Mouse (Mus musculus): ENCODE results near the gene Mmgt2. TPM values are rescaled to one million over a fixed set of nuclear protein-coding genes. Genes with fewer than 3 reads are reported as not detected.
A peak's percentile ranks its signal among the peaks of the same experiment; 100 is the strongest.

The Mmgt2 gene
- polyA plus RNA-seq, 1 experiment from 2014 or later: 7.2 TPM

- no peaks in the 10 kb centered on the region for H3K9me3 ChIP-seq (replicated peaks)
- H3K4me1 ChIP-seq (replicated peaks): peaks cover 35% of the 10 kb centered on the region
- 74% methylated on average over 10 of the region's 10 CpGs for WGBS (ENCODE audit: insufficient replicate concordance)
- H3K4me3 ChIP-seq (replicated peaks): no peak overlapping the region
- no peak for ATAC-seq (ENCODE audit: insufficient read depth)
- H3K36me3 ChIP-seq (replicated peaks): peaks cover 49% of the 10 kb centered on the region
- no peak overlapping the region for H3K9ac ChIP-seq
- H3K4me2 ChIP-seq: no peak overlapping the region
- H3K27ac ChIP-seq (replicated peaks): no peak overlapping the region
- no peaks in the 10 kb centered on the region for H3K27me3 ChIP-seq
Measured at GRCm38 (mm10) chr11:62607170-62607951, 41.1 kb upstream of the Mmgt2 start.

GRCm38 (mm10) chr11:62607952-62608201 lies 40.6 kb upstream of the Mmgt2 start:
- no peaks in the 10 kb centered on the region for H3K9me3 ChIP-seq (replicated peaks)
- no peak overlapping the region for H3K4me2 ChIP-seq
- 90% methylated on average over 1 of the region's 1 CpGs for WGBS (ENCODE audit: insufficient replicate concordance)
- peaks cover 35% of the 10 kb centered on the region for H3K4me1 ChIP-seq (replicated peaks)
- no peak for ATAC-seq (ENCODE audit: insufficient read depth)
- H3K9ac ChIP-seq: no peak overlapping the region
- peaks cover 49% of the 10 kb centered on the region for H3K36me3 ChIP-seq (replicated peaks)
- H3K4me3 ChIP-seq (replicated peaks): no peak overlapping the region
- no peaks in the 10 kb centered on the region for H3K27me3 ChIP-seq
- no peak overlapping the region for H3K27ac ChIP-seq (replicated peaks)

DNA sequence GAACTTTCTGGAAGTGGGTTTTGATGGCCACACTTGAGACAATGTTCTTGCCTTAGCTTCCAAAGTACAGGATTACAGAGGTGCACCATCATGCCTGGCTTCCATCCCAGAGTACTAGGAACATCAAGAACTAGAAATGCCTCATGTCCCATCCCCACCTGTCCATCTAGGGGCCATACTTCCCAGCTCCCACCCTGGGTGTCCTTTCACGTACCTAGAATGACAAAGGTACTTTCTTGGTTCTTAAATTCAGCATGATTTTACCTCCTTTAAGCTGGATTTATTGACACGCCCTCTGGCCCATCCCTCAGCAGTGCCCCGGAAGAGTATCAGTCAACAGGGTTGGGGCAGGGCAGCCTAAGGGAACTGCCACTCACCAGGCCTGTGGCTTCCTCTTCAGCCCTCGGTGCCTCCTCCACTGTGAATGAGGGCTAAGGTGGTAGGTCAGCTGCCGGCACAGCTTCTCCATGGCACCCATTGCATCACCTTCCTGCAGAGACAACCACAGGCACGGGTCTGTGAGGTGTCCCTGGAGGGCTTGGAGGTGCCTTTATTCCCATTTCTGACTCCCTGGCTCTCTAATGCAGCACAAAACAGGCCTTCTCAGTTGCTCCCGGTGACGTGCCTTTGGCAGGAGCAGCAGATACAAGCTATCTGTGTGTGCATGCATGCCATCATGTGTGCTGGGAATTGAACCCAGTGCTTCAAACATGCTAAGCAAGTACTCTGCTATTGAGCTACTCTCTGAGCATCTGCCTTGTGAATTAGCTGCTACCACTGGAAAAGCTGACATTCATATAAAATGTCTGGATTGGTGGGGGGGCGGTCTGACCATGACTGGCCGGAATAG lies 39.4 kb upstream of the Mmgt2 start:
- H3K27me3 ChIP-seq: no peaks in the 10 kb centered on the region
- H3K9ac ChIP-seq: no peak overlapping the region
- H3K4me3 ChIP-seq (replicated peaks): no peak overlapping the region
- no peak overlapping the region for H3K4me2 ChIP-seq
- ATAC-seq (ENCODE audit: insufficient read depth): no peak
- H3K27ac ChIP-seq (replicated peaks): no peak overlapping the region
- peaks cover 35% of the 10 kb centered on the region for H3K4me1 ChIP-seq (replicated peaks)
- WGBS (ENCODE audit: insufficient replicate concordance): 52% methylated on average over 10 of the region's 10 CpGs
- peaks cover 45% of the 10 kb centered on the region for H3K36me3 ChIP-seq (replicated peaks)
- H3K9me3 ChIP-seq (replicated peaks): no peaks in the 10 kb centered on the region

- no peak for ATAC-seq (ENCODE audit: insufficient read depth)
- Histone ChIP-seq H3K4me3 (replicated peaks) (no peak overlapping the region), H3K9ac (no peak overlapping the region), H3K36me3 (replicated peaks) (peaks cover 32% of the 10 kb centered on the region), H3K27ac (replicated peaks) (no peak overlapping the region), H3K4me1 (replicated peaks) (peaks cover 23% of the 10 kb centered on the region), H3K4me2 (no peak overlapping the region), H3K27me3 (no peaks in the 10 kb centered on the region), H3K9me3 (replicated peaks) (no peaks in the 10 kb centered on the region)
- 76% methylated on average over 6 of the region's 6 CpGs for WGBS (ENCODE audit: insufficient replicate concordance)
Measured at GRCm38 (mm10) chr11:62610304-62610703, 38.2 kb upstream of the Mmgt2 start.

GRCm38 (mm10) chr11:62612604-62613003 lies 35.9 kb upstream of the Mmgt2 start:
- Histone ChIP-seq H3K4me3 (replicated peaks) (no peak overlapping the region), H3K27ac (replicated peaks) (no peak overlapping the region), H3K4me2 (no peak overlapping the region), H3K9me3 (replicated peaks) (no peaks in the 10 kb centered on the region), H3K4me1 (replicated peaks) (peaks cover 12% of the 10 kb centered on the region), H3K36me3 (replicated peaks) (peaks cover 9% of the 10 kb centered on the region), H3K9ac (no peak overlapping the region), H3K27me3 (no peaks in the 10 kb centered on the region)
- ATAC-seq (ENCODE audit: insufficient read depth): no peak
- 75% methylated on average over 10 of the region's 10 CpGs for WGBS (ENCODE audit: insufficient replicate concordance)

- no peaks in the 10 kb centered on the region; the same call in 1 of the 2 replicates for H3K36me3 ChIP-seq (replicated peaks)
- H3K4me2 ChIP-seq: peak overlapping the region; percentile 27
- ATAC-seq (ENCODE audit: insufficient read depth): peak; percentile 56
- 31% methylated on average over 19 of the region's 19 CpGs for WGBS (ENCODE audit: insufficient replicate concordance)
- H3K4me1 ChIP-seq (replicated peaks): peaks cover 5% of the 10 kb centered on the region
- no peak overlapping the region for H3K4me3 ChIP-seq (replicated peaks)
- H3K9ac ChIP-seq: no peak overlapping the region
- H3K9me3 ChIP-seq (replicated peaks): no peaks in the 10 kb centered on the region
- no peak overlapping the region for H3K27ac ChIP-seq (replicated peaks)
- H3K27me3 ChIP-seq: no peaks in the 10 kb centered on the region
Measured at GRCm38 (mm10) chr11:62613657-62614365, 34.7 kb upstream of the Mmgt2 start.

GRCm38 (mm10) chr11:62614876-62615410 lies 33.5 kb upstream of the Mmgt2 start:
- Histone ChIP-seq H3K9ac (no peak overlapping the region), H3K4me3 (replicated peaks) (no peak overlapping the region), H3K4me2 (no peak overlapping the region), H3K9me3 (replicated peaks) (no peaks in the 10 kb centered on the region), H3K4me1 (replicated peaks) (peaks cover 4% of the 10 kb centered on the region), H3K27ac (replicated peaks) (no peak overlapping the region), H3K36me3 (replicated peaks) (no peaks in the 10 kb centered on the region), H3K27me3 (no peaks in the 10 kb centered on the region)
- WGBS (ENCODE audit: insufficient replicate concordance): 72% methylated on average over 8 of the region's 8 CpGs
- no peak for ATAC-seq (ENCODE audit: insufficient read depth)

DNA sequence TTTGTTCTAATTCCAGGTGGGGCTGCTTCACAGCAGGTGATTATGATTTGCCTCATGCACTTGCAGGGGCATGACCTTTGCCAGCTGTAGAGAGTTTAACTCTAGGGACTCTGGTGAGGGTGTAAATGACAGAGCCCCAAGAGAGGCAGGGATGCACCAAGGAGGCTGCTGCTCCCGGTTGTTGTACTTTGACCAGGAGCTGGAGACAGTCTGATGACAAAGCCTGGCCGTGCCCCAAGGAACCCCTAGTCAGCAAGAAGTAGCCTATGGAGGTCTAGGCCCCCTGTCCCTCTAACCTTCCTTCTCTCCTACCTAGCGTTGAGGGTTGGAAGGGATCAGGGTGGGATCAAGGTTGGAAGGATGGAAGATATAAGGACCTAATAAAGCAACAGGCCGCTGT lies 33.0 kb upstream of the Mmgt2 start:
- WGBS (ENCODE audit: insufficient replicate concordance): 73% methylated on average over 4 of the region's 4 CpGs
- Histone ChIP-seq H3K9me3 (replicated peaks) (no peaks in the 10 kb centered on the region), H3K4me1 (replicated peaks) (peaks cover 4% of the 10 kb centered on the region), H3K36me3 (replicated peaks) (no peaks in the 10 kb centered on the region), H3K9ac (no peak overlapping the region), H3K27me3 (no peaks in the 10 kb centered on the region), H3K4me3 (replicated peaks) (no peak overlapping the region), H3K4me2 (no peak overlapping the region), H3K27ac (replicated peaks) (no peak overlapping the region)
- no peak for ATAC-seq (ENCODE audit: insufficient read depth)

GRCm38 (mm10) chr11:62621079-62621478 lies 27.4 kb upstream of the Mmgt2 start:
- 58% methylated on average over 8 of the region's 8 CpGs for WGBS (ENCODE audit: insufficient replicate concordance)
- no peaks in the 10 kb centered on the region for H3K27me3 ChIP-seq

GRCm38 (mm10) chr11:62621586-62622283 lies 26.7 kb upstream of the Mmgt2 start:
- no peak for ATAC-seq (ENCODE audit: insufficient read depth)
- Histone ChIP-seq H3K27ac (replicated peaks) (no peak overlapping the region), H3K36me3 (replicated peaks) (no peaks in the 10 kb centered on the region), H3K9ac (no peak overlapping the region), H3K4me3 (replicated peaks) (no peak overlapping the region), H3K4me1 (replicated peaks) (peaks cover 21% of the 10 kb centered on the region), H3K4me2 (no peak overlapping the region), H3K27me3 (no peaks in the 10 kb centered on the region), H3K9me3 (replicated peaks) (no peaks in the 10 kb centered on the region)
- WGBS (ENCODE audit: insufficient replicate concordance): 63% methylated on average over 4 of the region's 4 CpGs

More at GRCm38 (mm10) chr11:62621079-62621478, 27.4 kb upstream of the Mmgt2 start:
- H3K4me3 ChIP-seq (replicated peaks): no peak overlapping the region
- H3K9me3 ChIP-seq (replicated peaks): no peaks in the 10 kb centered on the region
- H3K9ac ChIP-seq: no peak overlapping the region
- peaks cover 21% of the 10 kb centered on the region for H3K4me1 ChIP-seq (replicated peaks)
- H3K4me2 ChIP-seq: no peak overlapping the region
- ATAC-seq (ENCODE audit: insufficient read depth): no peak
- H3K36me3 ChIP-seq (replicated peaks): no peaks in the 10 kb centered on the region
- no peak overlapping the region for H3K27ac ChIP-seq (replicated peaks)

All from liver, embryonic 15.5 days (tissue).